Mouse (Mus musculus) kidney, postnatal 25 days (tissue): ENCODE measurements around the gene Cnnm2.
"Not testable (repeated sequence)": the region's sequence is repeated elsewhere in the genome, so short reads cannot be mapped to it uniquely, and the experiment has no call there.

Source experiments
- DNase-seq, 2 experiments: peaks; one replicate each; pipeline ENCODE4 v3.0.0; 2021; ENCODE audit warnings: mixed read lengths in 2 of 2

Cnnm2 gene

GRCm38 (mm10) chr19:46760375-46761160 is 828 bp upstream of the Cnnm2 start:
- DNase-seq, result peak; percentile 94

DNA sequence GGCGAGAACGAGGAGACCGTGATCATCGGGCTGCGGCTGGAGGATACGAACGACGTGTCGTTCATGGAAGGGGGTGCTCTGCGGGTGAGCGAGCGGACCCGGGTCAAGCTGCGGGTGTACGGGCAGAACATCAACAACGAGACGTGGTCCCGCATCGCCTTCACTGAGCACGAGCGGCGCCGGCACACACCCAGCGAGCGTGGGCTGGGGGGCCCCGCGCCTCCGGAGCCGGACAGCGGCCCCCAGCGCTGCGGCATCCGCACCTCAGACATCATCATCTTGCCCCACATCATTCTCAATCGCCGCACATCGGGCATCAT is 535 bp downstream of the Cnnm2 start:
- DNase-seq, result peak in 1 of 2 experiments; percentile 42

GRCm38 (mm10) chr19:46762291-46762991 is 1.0 kb downstream of the Cnnm2 start:
- DNase-seq, result peak; percentile 18 to 53

DNA sequence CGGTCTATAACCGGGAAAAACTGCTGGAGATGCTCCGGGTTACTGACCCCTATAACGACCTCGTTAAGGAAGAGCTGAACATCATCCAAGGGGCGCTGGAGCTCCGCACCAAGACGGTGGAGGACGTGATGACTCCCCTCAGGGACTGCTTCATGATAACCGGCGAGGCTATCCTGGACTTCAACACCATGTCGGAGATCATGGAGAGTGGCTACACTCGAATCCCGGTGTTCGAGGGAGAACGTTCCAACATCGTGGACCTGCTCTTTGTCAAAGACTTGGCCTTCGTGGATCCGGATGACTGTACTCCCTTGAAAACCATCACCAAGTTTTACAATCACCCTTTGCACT is 1.6 kb downstream of the Cnnm2 start:
- no peak for DNase-seq

DNA sequence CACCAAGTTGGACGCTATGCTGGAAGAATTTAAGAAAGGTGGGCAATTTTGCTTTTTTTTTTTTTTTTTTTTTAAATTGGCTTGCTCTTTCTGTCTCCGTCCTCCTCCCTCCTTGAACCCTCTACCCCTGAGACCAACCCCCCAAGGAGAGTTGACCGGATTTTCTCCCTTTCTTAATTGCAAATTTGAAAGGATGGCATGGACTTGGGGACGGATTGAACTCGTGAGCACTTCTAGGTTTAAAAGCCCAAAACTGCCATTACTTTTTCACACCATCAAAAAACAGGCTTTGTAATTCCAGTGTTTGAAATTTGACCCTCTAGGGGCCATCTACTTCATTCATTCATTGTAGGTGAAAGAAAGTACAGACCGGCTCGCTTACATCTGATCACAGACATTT is 2.0 kb downstream of the Cnnm2 start:
- DNase-seq, result no peak

DNA sequence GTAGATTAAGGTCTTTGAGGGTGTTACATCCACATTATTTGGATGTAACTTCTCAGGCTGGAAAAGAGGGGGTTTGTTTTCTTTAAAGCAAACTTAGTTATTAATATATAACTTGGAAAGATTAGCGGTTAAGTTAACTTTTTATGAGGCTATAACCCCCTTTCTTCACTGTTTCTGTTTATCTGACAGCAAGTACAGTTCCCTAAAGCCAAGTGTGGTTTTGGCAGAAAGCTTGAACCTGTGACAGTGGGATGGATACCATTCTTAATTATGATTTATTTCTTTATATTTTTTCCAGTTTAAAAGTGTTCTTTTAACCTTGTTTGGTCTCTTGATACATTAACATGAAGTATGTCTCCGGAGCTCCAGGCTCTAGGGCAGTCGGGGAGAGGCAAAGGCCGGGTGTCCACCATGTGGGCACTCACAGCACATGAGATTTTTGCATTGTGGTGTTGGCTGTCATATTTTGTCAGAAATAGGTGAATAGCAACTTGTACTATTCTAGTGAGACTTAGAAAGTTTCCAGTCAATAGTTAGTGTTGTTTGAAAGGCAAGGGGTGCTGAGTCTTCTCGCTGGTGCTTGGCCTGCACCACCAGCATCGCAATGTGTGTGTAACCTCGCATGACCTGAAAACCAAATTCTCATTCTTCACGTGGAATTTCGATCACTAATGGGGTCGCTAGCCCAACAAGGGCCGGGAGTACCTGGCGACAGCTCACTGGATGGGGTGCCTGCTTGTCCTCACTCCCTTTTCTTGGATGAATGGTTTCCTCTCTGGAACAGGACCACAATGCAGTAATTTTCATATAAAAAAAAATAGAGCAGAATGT is 2.8 kb downstream of the Cnnm2 start:
- DNase-seq, result no peak

- DNase-seq, result no peak
Observed at GRCm38 (mm10) chr19:46764763-46765117, 3.3 kb downstream of the Cnnm2 start.

DNA sequence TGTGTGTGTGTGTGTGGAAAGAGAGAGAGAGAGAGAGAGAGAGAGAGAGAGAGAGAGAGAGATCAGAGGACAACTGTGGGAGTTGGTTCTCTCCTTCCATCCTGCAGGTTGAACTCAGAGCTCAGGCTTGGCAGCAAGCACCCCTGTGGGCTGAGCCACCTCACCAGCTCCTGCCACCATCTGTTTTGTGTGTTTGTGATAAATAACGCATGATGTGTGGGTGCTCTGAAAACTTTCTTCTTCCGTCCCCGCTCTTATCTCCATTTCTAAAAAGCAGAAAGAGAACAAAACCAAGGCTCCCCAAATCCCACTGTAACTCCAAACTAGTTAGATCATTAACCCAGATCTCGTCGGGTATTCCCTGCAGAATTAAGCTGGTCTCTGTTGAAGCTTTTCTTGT is 4.7 kb downstream of the Cnnm2 start:
- no peak for DNase-seq

DNA sequence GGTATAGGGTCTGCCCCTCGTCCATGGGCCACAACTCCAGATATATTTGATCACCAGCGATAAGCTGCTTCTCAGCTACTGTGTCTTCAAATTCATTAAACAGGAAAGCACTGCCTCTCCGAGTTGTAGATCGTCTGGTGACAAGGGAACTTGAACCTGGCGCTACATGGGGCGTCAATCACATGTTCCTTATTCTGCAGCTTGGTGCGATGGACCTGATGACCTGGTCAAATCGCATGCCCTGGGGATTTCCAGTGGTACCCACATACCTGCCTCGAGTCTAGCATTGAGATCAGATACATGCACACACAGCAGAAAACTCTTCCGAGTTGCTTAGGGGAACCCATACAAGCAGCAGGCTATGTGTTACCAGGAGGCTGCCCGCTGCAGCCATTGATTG is 8.4 kb downstream of the Cnnm2 start:
- no peak for DNase-seq

DNA sequence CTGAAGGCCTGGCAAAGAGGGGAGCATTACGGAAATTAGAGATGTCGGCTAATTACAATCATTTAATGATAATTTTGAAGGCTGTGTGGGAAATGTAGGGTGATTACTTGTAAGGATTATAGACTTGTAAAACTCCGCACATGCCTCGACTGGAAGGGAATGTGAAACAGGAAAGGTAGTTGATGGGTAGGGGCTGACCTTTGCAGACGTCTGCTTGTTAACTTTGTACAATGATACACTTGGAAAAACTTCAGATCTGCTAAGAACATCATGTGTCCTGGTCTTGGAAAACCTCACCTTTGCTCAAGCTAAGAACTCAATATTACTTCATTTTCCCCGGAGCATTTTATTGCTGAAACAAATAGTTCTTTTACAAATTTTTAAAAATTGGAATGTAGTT is 10.4 kb downstream of the Cnnm2 start:
- no peak for DNase-seq

DNA sequence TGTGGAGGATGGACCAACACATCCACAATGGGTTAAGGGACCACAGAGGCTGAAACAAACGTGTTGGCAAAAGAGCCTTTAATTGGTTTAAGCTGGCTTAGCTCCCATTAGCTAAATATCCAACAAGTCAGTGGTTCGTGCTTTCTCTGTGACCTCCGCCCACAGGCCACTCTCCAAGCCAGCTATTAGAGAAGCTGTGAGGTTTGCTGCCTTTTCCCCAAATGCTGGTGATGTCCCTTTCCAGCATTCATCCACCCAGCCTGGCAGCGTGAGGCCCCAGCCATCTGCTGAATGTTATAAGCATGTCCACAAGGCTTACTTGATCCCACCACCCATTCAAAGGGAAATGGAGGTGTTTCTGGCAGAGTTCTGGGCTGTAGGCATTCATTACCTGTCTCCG is 15.0 kb downstream of the Cnnm2 start:
- DNase-seq, result no peak

- no peak for DNase-seq
Observed at GRCm38 (mm10) chr19:46776850-46777249, 15.5 kb downstream of the Cnnm2 start.

DNA sequence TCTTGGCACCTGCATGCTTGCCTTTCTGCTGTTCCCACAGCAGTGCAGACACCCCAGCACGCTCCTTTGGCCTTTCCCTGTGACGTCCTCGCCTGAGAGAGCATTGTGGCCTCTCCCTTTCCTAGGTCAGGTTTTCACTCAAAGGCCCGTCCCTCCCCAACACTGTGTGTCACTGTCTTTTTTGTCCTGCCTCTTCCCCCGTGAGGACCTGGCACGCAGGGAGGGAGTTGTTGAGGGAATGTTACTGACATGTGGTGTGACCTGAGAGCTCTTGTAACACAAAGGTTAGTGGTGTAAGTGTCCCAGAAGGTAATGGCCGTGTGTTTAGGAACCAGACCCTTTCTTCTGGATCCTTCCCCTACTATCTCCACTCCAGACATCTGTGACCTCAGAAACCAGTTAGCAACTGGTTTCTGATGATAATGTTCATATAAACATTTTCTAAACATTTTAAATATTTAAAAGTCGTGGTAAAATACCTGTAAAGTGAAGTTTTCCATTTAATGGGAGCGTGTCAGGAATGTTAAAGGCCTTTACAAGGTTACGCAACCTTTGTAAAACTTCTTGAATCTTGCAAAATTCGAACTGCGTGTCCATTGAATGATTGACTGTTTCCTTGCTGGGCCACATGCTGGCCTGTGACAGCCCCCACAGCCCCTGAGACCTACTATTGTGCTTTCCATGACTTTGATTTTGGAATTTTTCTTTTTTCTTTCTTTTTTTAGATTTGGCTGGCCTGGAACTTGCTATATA is 16.7 kb downstream of the Cnnm2 start:
- DNase-seq, result no peak

DNA sequence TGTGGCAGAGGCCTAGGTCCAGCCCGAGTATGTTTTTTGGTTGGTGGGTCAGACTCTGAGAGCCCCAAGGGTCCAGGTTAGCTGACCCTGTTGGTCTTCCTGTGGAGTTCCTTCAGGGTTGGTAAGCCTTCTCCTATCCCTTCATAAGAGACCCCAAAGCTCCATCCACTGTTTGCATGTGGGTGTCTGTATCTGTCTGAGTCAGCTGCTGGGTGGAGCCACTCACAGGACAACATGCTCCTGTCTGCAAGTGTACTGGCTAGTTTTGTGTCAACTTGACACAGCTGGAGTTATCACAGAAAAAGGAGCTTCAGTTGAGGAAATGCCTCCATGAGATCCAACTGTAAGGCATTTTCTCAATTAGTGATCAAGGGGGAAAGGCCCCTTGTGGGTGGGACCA is 17.7 kb downstream of the Cnnm2 start:
- DNase-seq, result not testable (repeated sequence)

DNA sequence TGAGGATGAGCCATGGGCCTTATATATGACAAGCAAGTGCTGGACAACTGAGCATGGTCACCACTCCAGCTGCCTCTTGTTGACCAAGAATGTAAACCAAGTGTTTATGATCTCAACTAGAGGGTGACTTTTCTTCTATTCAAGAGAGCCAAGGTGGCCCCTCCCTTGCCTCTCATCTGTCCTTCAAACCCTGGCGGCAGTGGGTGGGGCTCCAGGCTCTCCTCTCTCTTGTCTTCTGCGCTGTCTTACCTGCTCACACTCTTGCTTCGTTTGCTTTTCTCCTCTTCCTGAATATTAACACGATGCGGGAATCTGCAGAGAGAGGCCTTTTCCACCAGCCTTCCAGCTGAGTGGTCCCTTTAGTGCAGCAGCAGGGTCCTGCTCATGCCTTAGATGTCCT is 22.6 kb downstream of the Cnnm2 start:
- no peak for DNase-seq

- DNase-seq, result peak in 1 of 2 experiments; percentile 38
Observed at GRCm38 (mm10) chr19:46784502-46784901, 23.1 kb downstream of the Cnnm2 start.

- DNase-seq, result no peak
Observed at GRCm38 (mm10) chr19:46785633-46786032, 24.2 kb downstream of the Cnnm2 start.

DNA sequence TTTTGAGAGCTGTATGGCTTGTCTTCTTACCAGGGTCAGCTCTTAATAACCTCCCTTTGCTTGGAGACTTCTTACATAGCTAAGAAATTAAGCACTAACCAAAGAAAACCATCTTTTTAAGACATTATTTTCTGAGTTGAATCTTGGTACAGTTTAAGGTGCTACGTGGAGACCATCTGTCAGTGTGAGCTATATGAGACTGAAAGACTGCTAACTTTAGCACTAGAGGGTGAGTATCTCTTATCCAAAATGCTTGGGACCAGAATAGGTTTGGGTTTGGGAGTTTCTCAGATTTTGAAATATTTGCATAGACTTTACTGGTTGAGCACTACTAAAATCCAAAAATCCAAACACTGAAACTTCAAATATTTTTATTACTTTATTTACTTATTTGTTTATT is 28.4 kb downstream of the Cnnm2 start:
- no peak for DNase-seq

GRCm38 (mm10) chr19:46791360-46791759 is 30.0 kb downstream of the Cnnm2 start:
- peak in 1 of 2 experiments; percentile 11 for DNase-seq

- DNase-seq, result no peak
Observed at GRCm38 (mm10) chr19:46791921-46792320, 30.5 kb downstream of the Cnnm2 start.

DNA sequence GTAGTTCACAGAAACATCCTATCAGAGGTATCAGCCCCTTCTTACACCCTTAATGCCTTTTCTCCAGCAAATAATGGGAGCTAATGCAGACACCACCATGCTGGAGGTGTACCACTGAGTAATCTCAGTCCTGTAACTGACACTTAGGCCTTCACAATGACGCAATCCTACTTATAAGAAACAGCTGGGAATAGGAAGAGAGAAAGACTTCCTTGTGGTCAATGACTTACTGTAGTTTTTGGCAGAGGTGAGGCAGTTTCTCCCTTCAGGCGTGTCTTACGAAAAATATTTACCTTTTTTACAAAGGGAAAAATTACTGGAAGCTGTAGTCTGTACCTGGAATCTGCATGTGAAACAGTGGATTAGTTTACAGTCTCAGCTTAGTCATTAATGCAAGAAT is 31.1 kb downstream of the Cnnm2 start:
- no peak for DNase-seq

GRCm38 (mm10) chr19:46794181-46794580 is 32.8 kb downstream of the Cnnm2 start:
- no peak for DNase-seq
